Mouse (Mus musculus) kidney, adult 2 months (tissue): ENCODE measurements around the gene Lair1. TPM values are rescaled to one million over a fixed set of nuclear protein-coding genes. Genes with fewer than 3 reads are reported as not detected.

Experiments
- DNase-seq: peaks from one replicate; pipeline ENCODE4 v3.0.0; 2021
- H3K27ac ChIP-seq: fragments of 200-500 bp; 2 replicates; pipeline ENCODE4 v1.5.1; 2012; ENCODE audit warnings: low read depth, low read length, control low read depth, inconsistent platforms; ENCODE audit not compliant: insufficient read depth
- H3K27me3 ChIP-seq: fragments of 200-500 bp; replicated peaks from 2 replicates; pipeline ENCODE4 v1.6.1; 2012; ENCODE audit warnings: mild to moderate bottlenecking, moderate library complexity, low read length, inconsistent platforms; ENCODE audit not compliant: control insufficient read depth, insufficient read depth
- H3K36me3 ChIP-seq: fragments of 200-500 bp; 2 replicates; pipeline ENCODE4 v1.6.1; 2012; ENCODE audit warnings: mild to moderate bottlenecking, moderate library complexity, low read length, inconsistent platforms; ENCODE audit not compliant: control insufficient read depth, insufficient read depth
- H3K4me1 ChIP-seq: fragments of 200-500 bp; 2 replicates; pipeline ENCODE4 v1.6.1; 2011; ENCODE audit warnings: low read length; ENCODE audit not compliant: control insufficient read depth, insufficient read depth
- H3K4me3 ChIP-seq: fragments of 200-500 bp; 2 replicates; pipeline ENCODE4 v1.5.1; 2011; ENCODE audit warnings: mild to moderate bottlenecking, low read depth, low read length, control low read depth; ENCODE audit not compliant: insufficient read depth
- CTCF ChIP-seq: fragments of 200-500 bp; conservative IDR thresholded peaks from 2 replicates; pipeline ENCODE4 v1.5.1; 2011; ENCODE audit warnings: low read depth, mild to moderate bottlenecking, control low read depth, low read length, moderate library complexity, mixed read lengths; ENCODE audit not compliant: insufficient read depth, insufficient read length
- POLR2A ChIP-seq: fragments of 200-500 bp; IDR thresholded peaks from one replicate; pipeline ENCODE4 v1.6.1; 2011; ENCODE audit warnings: low read depth, low read length, control low read depth
- WGBS: fragments of 180-500 bp; shearing (Covaris S2); methylation state at CpG from one replicate; pipeline ENCODE4 v1.1.7; 2018; 5-methylcytosine and 5-hydroxymethylcytosine counted together
- polyA plus RNA-seq: library from polyadenylated mRNA; depleted of rRNA; stranded (reverse); fragments of >200 nt; gene quantifications from 2 replicates; pipeline ENCODE4 v1.2.3, GENCODE M21; 2012; rRNA removed

Gene Lair1
- polyA plus RNA-seq, 1 experiment: 1.9 TPM

- 83% methylated on average over 2 of the region's 2 CpGs for WGBS
- Histone ChIP-seq H3K4me1 (no peaks in the 10 kb centered on the region), H3K36me3 (no peaks in the 10 kb centered on the region), H3K27me3 (no peaks in the 10 kb centered on the region), H3K27ac (no peak overlapping the region), H3K4me3 (no peak overlapping the region)
- TF ChIP-seq POLR2A (no peak), CTCF (no peak)
- no peak for DNase-seq
These were observed 101.0 kb downstream of the Lair1 start for GRCm38 (mm10) chr7:3962017-3962416.

GRCm38 (mm10) chr7:3957387-3957786 is 105.6 kb downstream of the Lair1 start:
- WGBS: 71% methylated on average over 3 of the region's 3 CpGs
- H3K4me1 ChIP-seq: no peaks in the 10 kb centered on the region
- no peak for TF ChIP-seq CTCF
- DNase-seq: no peak
- H3K27me3 ChIP-seq: no peaks in the 10 kb centered on the region
- H3K4me3 ChIP-seq: no peak overlapping the region
- no peak overlapping the region for H3K27ac ChIP-seq
- H3K36me3 ChIP-seq: no peaks in the 10 kb centered on the region

Other genes with a start within 250 kb of the Lair1 start
- 0.11 and 0.23 TPM in 2 replicates for gene Gm15448, start 237.5 kb downstream of the Lair1 start, polyA plus RNA-seq
- 0.16 and 0.30 TPM in 2 replicates for gene Pira2, start 218.2 kb downstream of the Lair1 start, polyA plus RNA-seq
- gene Gm14548, start 165.1 kb downstream of the Lair1 start, polyA plus RNA-seq: 0.15 and 0.23 TPM in 2 replicates
- gene Lilra6, start 147.7 kb downstream of the Lair1 start, polyA plus RNA-seq: 0.11 and 0.20 TPM in 2 replicates
- gene Ttyh1, start 56.2 kb upstream of the Lair1 start, polyA plus RNA-seq: 2.8 and 7.4 TPM in 2 replicates
- gene Leng8, start 73.8 kb upstream of the Lair1 start, polyA plus RNA-seq: 225 and 407 TPM in 2 replicates
- gene Leng9, start 87.2 kb upstream of the Lair1 start, polyA plus RNA-seq: 5.3 and 6.2 TPM in 2 replicates
- gene Cdc42ep5, start 101.7 kb upstream of the Lair1 start, polyA plus RNA-seq: 23.5 and 32.1 TPM in 2 replicates
- 1.2 and 1.6 TPM in 2 replicates for gene Lilra5, start 174.6 kb upstream of the Lair1 start, polyA plus RNA-seq